Mouse (Mus musculus) ES-CJ7 (cell line): Measurements from ENCODE around the gene Tbc1d19.

Experiments
- DNase-seq: peaks from one replicate; pipeline ENCODE4 v3.0.0; 2011; ENCODE audit warnings: low read depth, low spot score

Gene Tbc1d19

GRCm38 (mm10) chr5:53950189-53950588, 140.8 kb downstream of the Tbc1d19 start:
- peak; percentile 40 for DNase-seq

GRCm38 (mm10) chr5:53953216-53953615, 143.8 kb downstream of the Tbc1d19 start:
- no peak for DNase-seq
